Mouse (Mus musculus) stomach, embryonic 14.5 days (tissue): Measurements from ENCODE around the gene Pde4d. TPM values are rescaled to one million over a fixed set of nuclear protein-coding genes. Genes with fewer than 3 reads are reported as not detected.

Source experiments
- ATAC-seq: fragments of 200-750 bp; cut with Nextera tagmentation; 2 replicates; pipeline ENCODE4 v1.8.0; 2017; ENCODE audit warnings: low read depth, moderate TSS enrichment; ENCODE audit not compliant: insufficient number of reproducible peaks, insufficient read depth, low FRiP score
- H3K27ac ChIP-seq: fragments of 300-500 bp; sonication (generic); 2 replicates; pipeline ENCODE4 v1.5.1; 2014; ENCODE audit warnings: mild to moderate bottlenecking, low read length, moderate library complexity, mixed read lengths
- H3K27me3 ChIP-seq: fragments of 300-500 bp; sonication (generic); 2 replicates; pipeline ENCODE4 v1.6.1; 2014; ENCODE audit warnings: low read length, control low read depth, mixed read lengths; ENCODE audit not compliant: control insufficient read depth, insufficient read depth
- H3K36me3 ChIP-seq: fragments of 300-500 bp; sonication (generic); 2 replicates; pipeline ENCODE4 v1.6.1; 2014; ENCODE audit warnings: mild to moderate bottlenecking, control low read depth, low read length, moderate library complexity, mixed read lengths; ENCODE audit not compliant: control insufficient read depth, insufficient read depth
- H3K4me1 ChIP-seq: fragments of 300-500 bp; sonication (generic); 2 replicates; pipeline ENCODE4 v1.6.1; 2014; ENCODE audit warnings: low read length, control low read depth, mixed read lengths; ENCODE audit not compliant: control insufficient read depth, insufficient read depth
- H3K4me2 ChIP-seq: fragments of 300-500 bp; sonication (generic); replicated peaks from 2 replicates; pipeline ENCODE4 v1.6.1; 2014; ENCODE audit warnings: low read depth, low read length, control low read depth
- H3K4me3 ChIP-seq: fragments of 300-500 bp; sonication (generic); 2 replicates; pipeline ENCODE4 v1.5.1; 2014; ENCODE audit warnings: low read depth, low read length, control low read depth
- H3K9ac ChIP-seq: fragments of 300-500 bp; sonication (generic); replicated peaks from 2 replicates; pipeline ENCODE4 v1.6.1; 2014; ENCODE audit warnings: low read depth, mild to moderate bottlenecking, control low read depth, low read length, moderate library complexity, mixed read lengths
- H3K9me3 ChIP-seq: fragments of 300-500 bp; sonication (generic); 2 replicates; pipeline ENCODE4 v1.6.1; 2016; ENCODE audit warnings: low read depth, low read length, control low read depth; ENCODE audit not compliant: control insufficient read depth
- WGBS: fragments of 180-500 bp; shearing (Covaris S2); extraction: QIAGEN DNeasy Blood & Tissue Kit; methylation state at CpG from one replicate; pipeline ENCODE4 v1.1.7; 2014; 5-methylcytosine and 5-hydroxymethylcytosine counted together
- polyA plus RNA-seq: library from polyadenylated mRNA; unstranded; fragments of >200 nt; fragmentation: Nextera tagmentation; extraction: Ambion mirVana; gene quantifications from 2 replicates; pipeline ENCODE4 v1.2.1, GENCODE M21; 2014

Gene Pde4d
- polyA plus RNA-seq, 1 experiment from 2014 or later: 29.3 TPM

DNA sequence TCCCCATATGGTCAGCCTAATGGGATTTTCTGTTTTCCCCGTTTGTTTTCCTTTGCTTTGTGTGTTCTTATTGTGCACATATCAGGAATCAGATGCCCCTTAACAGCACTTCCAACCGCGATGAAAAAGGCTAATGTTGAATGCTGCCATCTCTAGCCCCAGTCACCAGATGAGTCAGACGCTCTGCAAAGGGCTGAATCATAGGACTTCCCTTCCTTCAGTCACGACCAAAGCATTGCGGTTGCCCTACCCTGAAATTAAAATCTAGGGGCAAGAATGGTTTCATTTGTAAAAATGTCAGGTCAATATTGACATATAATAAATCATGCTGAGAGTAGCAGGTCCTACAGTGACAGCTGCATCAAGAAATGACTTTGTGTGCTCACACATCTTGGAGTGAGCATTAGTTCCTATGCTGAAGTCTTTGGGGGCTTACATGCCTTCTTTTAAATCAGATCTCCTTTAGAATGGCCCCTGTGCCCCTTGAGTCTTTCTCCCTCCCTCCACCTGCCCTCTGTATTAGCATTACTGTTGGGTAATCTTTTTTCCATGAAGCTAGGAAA, 370.2 kb downstream of the Pde4d start:
- H3K4me2 ChIP-seq: no peak overlapping the region
- peak; percentile 88 for ATAC-seq
- no peaks in the 10 kb centered on the region for H3K9me3 ChIP-seq
- WGBS: 57% methylated on average over 6 of the region's 6 CpGs
- no peaks in the 10 kb centered on the region for H3K36me3 ChIP-seq
- no peaks in the 10 kb centered on the region for H3K4me1 ChIP-seq
- H3K9ac ChIP-seq: no peak overlapping the region
- no peaks in the 10 kb centered on the region for H3K27me3 ChIP-seq
- H3K4me3 ChIP-seq: no peak overlapping the region
- no peak overlapping the region for H3K27ac ChIP-seq

DNA sequence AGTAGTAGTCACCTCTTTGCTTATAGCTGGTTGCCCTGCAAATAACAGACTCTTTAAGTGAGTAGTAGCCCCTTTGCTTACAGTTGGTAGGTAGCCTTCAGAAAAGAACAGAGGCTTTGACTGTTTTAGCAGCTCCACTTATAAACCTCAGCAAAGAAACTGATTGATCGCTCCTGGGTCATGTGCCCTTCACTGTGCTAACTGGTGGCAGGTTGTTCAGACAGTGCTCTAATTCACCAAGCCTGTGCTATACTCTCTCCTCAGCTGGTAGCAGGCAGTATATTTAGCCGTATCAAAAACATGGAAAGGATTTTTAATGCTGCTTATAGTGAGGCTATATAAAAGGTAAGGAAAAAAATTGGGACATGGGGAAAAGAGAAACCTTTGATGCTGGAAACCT, 370.7 kb downstream of the Pde4d start:
- H3K9me3 ChIP-seq: no peaks in the 10 kb centered on the region
- H3K4me2 ChIP-seq: no peak overlapping the region
- no peaks in the 10 kb centered on the region for H3K27me3 ChIP-seq
- no peaks in the 10 kb centered on the region for H3K4me1 ChIP-seq
- no peak overlapping the region for H3K9ac ChIP-seq
- 74% methylated on average over 2 of the region's 2 CpGs for WGBS
- ATAC-seq: no peak
- no peaks in the 10 kb centered on the region for H3K36me3 ChIP-seq
- H3K4me3 ChIP-seq: no peak overlapping the region
- H3K27ac ChIP-seq: no peak overlapping the region

DNA sequence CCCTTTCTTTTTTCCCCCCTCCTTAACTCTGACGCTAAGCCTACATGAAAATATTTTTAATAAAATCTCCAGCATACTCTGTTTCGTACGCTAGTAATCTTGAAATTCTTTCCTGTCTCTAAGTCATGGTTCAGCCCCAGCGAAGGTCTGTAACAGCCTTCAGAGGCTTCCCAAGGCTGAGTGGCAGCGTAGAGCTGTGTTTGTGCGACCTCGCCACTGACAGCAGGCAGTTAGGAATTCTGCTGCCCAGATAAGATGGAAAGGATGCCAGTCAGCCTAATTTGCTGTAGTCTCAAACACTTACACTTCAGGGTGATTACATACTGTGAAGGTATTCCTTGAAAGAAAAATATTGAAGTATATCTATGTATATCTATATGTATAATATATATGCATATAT, 371.5 kb downstream of the Pde4d start:
- Histone ChIP-seq H3K9ac (no peak overlapping the region), H3K9me3 (no peaks in the 10 kb centered on the region), H3K4me2 (no peak overlapping the region), H3K4me3 (no peak overlapping the region), H3K4me1 (no peaks in the 10 kb centered on the region), H3K27ac (no peak overlapping the region), H3K36me3 (no peaks in the 10 kb centered on the region), H3K27me3 (no peaks in the 10 kb centered on the region)
- WGBS: 68% methylated on average over 7 of the region's 7 CpGs
- ATAC-seq: no peak

DNA sequence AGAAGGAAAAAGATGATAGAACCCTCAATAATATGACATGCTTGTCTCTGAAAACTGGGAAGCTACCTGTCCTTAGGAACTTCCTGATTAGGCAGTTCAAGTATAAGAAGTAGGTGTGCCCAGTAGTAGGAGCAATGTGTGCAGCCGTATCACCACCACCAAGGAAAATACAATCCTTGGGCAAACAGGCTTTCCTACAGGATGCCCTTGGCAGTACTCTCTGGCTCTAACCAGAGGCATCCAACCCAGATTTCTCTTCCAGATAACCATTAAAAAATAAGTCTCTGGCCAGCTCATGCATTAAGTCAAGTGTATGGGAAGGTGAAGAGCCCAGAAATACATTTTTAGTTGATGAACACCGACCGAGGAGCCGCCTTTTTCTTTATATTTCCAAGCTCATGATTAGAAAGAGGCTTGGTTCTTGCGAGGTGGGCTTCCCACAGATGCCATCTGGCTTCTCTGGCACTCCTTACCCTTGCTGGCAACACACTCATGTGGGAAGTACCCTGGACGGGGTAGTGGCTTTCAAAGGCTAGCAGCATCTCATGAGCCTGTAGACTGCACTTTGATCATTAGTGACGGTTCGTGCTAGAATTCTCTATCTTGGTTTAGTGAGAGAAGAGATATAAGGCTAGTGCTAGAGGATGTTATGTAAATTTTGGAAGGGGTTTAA, 375.0 kb downstream of the Pde4d start:
- Histone ChIP-seq H3K4me3 (no peak overlapping the region), H3K9me3 (no peaks in the 10 kb centered on the region), H3K36me3 (no peaks in the 10 kb centered on the region), H3K4me2 (no peak overlapping the region), H3K9ac (no peak overlapping the region), H3K27me3 (no peaks in the 10 kb centered on the region), H3K27ac (no peak overlapping the region), H3K4me1 (no peaks in the 10 kb centered on the region)
- 91% methylated on average over 8 of the region's 8 CpGs for WGBS
- no peak for ATAC-seq

DNA sequence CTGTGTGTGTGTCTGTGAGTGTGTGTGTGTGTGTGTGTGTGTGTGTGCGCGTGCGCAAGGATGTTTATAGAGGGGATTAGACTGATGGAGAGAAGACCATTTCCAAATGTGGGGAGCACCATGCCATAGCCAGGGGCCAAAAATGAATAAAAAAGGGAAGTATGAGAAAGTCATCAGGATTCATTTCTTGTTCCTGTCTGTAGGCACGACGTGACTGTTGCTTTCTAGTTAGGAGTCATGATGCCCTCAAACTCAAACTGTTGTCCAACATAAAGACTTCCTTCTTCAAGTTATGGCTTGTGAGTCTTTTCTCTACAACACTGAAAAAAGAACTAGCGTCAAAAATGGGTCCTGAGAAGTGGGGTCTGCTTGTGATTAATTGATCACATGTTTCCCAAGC, 375.8 kb downstream of the Pde4d start:
- no peaks in the 10 kb centered on the region for H3K9me3 ChIP-seq
- H3K36me3 ChIP-seq: no peaks in the 10 kb centered on the region
- no peak overlapping the region for H3K4me3 ChIP-seq
- whole genome bisulfite sequencing: 90% methylated on average over 6 of the region's 6 CpGs
- no peak overlapping the region for H3K27ac ChIP-seq
- no peaks in the 10 kb centered on the region for H3K27me3 ChIP-seq
- no peak for ATAC-seq
- no peaks in the 10 kb centered on the region for H3K4me1 ChIP-seq
- H3K9ac ChIP-seq: no peak overlapping the region
- no peak overlapping the region for H3K4me2 ChIP-seq

DNA sequence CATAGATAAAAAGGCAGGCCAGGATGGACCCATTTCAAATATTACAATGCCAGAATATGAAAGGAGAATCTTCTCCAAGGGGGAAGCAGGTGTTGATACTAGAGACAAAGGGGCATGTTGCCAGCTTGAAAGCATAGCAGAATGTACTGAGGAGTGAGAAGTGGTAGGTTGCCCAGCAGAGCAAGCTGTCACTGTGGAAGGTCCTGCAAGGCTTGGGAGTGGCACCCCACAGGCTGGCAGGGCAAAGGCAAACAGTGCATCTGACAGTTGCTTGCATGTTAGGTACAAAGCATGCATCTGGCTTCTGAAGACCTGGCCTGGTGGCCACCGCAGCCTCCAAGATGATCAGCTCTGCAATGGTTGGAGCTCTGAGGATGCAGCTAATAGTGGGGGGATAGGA, 384.4 kb downstream of the Pde4d start:
- H3K9ac ChIP-seq: no peak overlapping the region
- 96% methylated on average over 1 of the region's 1 CpGs for whole genome bisulfite sequencing
- H3K9me3 ChIP-seq: no peaks in the 10 kb centered on the region
- H3K4me3 ChIP-seq: no peak overlapping the region
- no peaks in the 10 kb centered on the region for H3K36me3 ChIP-seq
- no peak overlapping the region for H3K27ac ChIP-seq
- H3K4me2 ChIP-seq: no peak overlapping the region
- H3K27me3 ChIP-seq: no peaks in the 10 kb centered on the region
- ATAC-seq: no peak
- H3K4me1 ChIP-seq: no peaks in the 10 kb centered on the region

DNA sequence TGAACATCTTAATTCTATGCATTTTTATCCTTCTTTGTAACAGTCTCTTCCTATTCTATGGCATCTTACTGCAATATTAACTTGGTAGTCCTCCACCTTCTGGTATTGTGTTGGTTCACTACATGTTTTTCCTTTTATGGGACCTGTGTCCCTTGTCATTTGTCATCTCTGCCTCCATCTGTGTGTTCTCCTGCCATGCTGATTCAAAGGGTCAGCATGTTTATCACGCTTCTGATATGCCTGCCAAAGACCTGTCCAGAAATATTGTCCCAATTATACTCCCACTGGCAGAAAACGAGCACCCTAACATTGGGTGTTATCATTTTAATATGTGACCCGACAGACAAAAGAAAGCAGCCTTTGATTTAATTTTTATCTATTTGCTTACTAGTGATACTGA, 386.6 kb downstream of the Pde4d start:
- Histone ChIP-seq H3K27ac (no peak overlapping the region), H3K4me3 (no peak overlapping the region), H3K27me3 (no peaks in the 10 kb centered on the region), H3K9me3 (no peaks in the 10 kb centered on the region), H3K36me3 (no peaks in the 10 kb centered on the region), H3K9ac (no peak overlapping the region), H3K4me1 (no peaks in the 10 kb centered on the region), H3K4me2 (no peak overlapping the region)
- WGBS: 74% methylated on average over 3 of the region's 3 CpGs
- no peak for ATAC-seq

DNA sequence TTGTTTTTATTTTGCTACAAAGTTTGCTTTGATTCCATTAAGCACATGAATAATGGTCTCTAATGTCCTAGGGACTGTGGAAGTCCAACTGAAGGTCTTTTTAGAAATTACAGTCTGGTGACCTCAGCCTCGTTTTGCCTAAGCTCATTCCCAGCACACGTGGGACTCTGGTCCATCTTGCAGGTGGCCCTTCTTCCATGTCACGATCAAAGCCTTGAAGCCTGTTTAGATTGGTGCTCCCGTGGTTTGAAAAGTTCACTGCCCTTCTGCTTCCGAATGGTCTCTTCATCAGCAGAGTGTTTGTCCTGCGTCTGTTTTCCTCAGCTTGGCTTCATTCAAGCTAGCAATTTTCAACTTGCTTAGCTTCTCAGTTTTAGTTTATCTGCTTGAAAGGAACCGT, 389.4 kb downstream of the Pde4d start:
- no peaks in the 10 kb centered on the region for H3K9me3 ChIP-seq
- H3K27ac ChIP-seq: no peak overlapping the region
- 30% methylated on average over 7 of the region's 7 CpGs for WGBS
- H3K9ac ChIP-seq: no peak overlapping the region
- no peaks in the 10 kb centered on the region for H3K36me3 ChIP-seq
- no peak overlapping the region for H3K4me2 ChIP-seq
- H3K27me3 ChIP-seq: no peaks in the 10 kb centered on the region
- H3K4me1 ChIP-seq: no peaks in the 10 kb centered on the region
- H3K4me3 ChIP-seq: no peak overlapping the region
- ATAC-seq: no peak

DNA sequence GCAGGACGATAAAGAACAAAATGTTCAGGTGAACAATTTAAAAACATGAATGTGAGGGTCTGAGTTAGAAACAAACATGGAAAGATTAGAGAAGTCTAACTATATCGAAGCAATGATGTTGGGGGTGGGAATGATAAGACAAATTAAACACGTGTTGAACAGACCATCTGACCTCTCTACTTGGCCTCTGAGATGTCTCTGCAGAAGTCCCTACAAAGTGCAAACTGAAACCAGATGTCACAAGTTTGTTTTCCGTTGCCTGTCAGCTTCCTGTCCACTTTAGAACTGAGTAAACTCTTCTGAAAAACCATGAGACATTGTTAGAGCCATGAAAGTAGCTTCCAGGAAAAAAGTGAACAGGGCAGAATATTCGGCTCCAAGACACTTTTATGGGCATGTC, 404.3 kb downstream of the Pde4d start:
- whole genome bisulfite sequencing: 34% methylated on average over 5 of the region's 5 CpGs
- ATAC-seq: no peak

More for the DNA sequence above, 404.3 kb downstream of the Pde4d start:
- Histone ChIP-seq H3K4me3 (no peak overlapping the region), H3K4me2 (no peak overlapping the region), H3K36me3 (no peaks in the 10 kb centered on the region), H3K9ac (no peak overlapping the region), H3K4me1 (no peaks in the 10 kb centered on the region), H3K9me3 (no peaks in the 10 kb centered on the region), H3K27me3 (no peaks in the 10 kb centered on the region), H3K27ac (no peak overlapping the region)
